Mouse (Mus musculus): ENCODE measurements at regions not wholly inside any gene's neighbourhood (a gene's known extent, or its start where the extent isn't known, plus 50 kb on each side); places are given as distances from the start of the nearest gene placed in this dataset.

- ATAC-seq (ENCODE audit: insufficient read depth) (no peak), DNase-seq (no peak)
- 40% methylated on average over 2 of the region's 2 CpGs for WGBS
- Histone ChIP-seq H3K4me1 (ENCODE audit: insufficient read depth) (no peaks in the 10 kb centered on the region), H3K36me3 (ENCODE audit: insufficient read depth) (no peaks in the 10 kb centered on the region), H3K9me3 (ENCODE audit: low read depth, low read length) (no peaks in the 10 kb centered on the region), H3K9ac (no peak overlapping the region), H3K27me3 (ENCODE audit: insufficient read depth, low read length) (no peaks in the 10 kb centered on the region), H3K27ac (ENCODE audit: low read depth) (no peak overlapping the region), H3K4me3 (ENCODE audit: low read depth, low read length) (no peak overlapping the region), H3K4me2 (no peak overlapping the region)
- no peak for TF ChIP-seq CTCF (IDR thresholded peaks at IDR 0.05; ENCODE audit: low read depth)
Observed at GRCm38 (mm10) chr13:86097836-86098235, 51.1 kb upstream of the Cox7c start.

DNA sequence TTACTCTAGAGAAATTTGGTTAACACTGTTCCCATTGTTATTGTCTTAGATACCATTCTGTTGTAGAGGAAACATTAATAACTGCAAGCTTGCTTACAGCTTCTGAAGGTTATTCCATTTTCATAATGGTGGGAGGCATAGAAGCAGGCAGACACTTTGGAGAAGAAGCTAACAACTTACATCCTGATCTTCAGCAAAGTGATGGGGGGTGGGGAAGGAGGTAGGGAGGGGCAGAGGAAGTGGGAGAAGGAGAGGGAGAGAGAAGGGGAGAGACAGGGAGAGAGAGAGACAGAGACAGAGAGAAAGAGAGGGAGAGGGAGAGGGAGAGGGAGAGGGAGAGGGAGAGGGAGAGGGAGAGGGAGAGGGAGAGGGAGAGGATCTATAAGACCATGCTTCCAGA is 50.6 kb upstream of the Cox7c start:
- H3K27me3 ChIP-seq (ENCODE audit: insufficient read depth, low read length): no peaks in the 10 kb centered on the region
- H3K4me2 ChIP-seq: no peak overlapping the region
- no peaks in the 10 kb centered on the region for H3K9me3 ChIP-seq (ENCODE audit: low read depth, low read length)
- TF ChIP-seq CTCF (IDR thresholded peaks at IDR 0.05; ENCODE audit: low read depth): no peak
- ATAC-seq (ENCODE audit: insufficient read depth): no peak
- H3K4me1 ChIP-seq (ENCODE audit: insufficient read depth): no peaks in the 10 kb centered on the region
- H3K27ac ChIP-seq (ENCODE audit: low read depth): no peak overlapping the region
- no peak overlapping the region for H3K4me3 ChIP-seq (ENCODE audit: low read depth, low read length)
- DNase-seq: no peak
- H3K36me3 ChIP-seq (ENCODE audit: insufficient read depth): no peaks in the 10 kb centered on the region
- H3K9ac ChIP-seq: no peak overlapping the region

All from lung, embryonic 14.5 days (tissue).